Mouse (Mus musculus) naive thymus-derived CD4-positive, alpha-beta T cell, adult 2 months (primary cell): ENCODE measurements around the gene Olfr56.

Experiments
- DNase-seq: peaks from one replicate; pipeline ENCODE4 v3.0.0-alpha.2; 2011; ENCODE audit warnings: low read depth

Olfr56 gene

DNA sequence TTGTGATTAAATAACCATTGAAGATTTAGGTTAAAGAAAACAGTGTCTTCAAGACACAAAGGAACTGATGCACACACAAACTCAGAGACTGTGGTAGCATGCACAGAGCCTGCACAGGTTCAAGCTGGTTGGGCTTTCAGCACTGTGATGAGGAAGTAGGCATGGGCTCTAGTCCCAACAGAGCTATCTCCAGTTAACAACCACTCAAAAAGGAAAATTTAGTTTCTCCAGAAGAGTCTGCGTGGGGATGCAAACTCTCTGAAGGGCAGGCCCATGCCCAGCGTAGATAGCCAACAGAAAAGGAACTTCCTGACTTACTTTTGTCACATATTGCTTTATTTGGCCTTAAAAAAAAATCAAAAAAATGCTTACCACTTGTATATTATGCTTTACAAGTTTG, 114.1 kb downstream of the Olfr56 start:
- peak; percentile 56 for DNase-seq

DNA sequence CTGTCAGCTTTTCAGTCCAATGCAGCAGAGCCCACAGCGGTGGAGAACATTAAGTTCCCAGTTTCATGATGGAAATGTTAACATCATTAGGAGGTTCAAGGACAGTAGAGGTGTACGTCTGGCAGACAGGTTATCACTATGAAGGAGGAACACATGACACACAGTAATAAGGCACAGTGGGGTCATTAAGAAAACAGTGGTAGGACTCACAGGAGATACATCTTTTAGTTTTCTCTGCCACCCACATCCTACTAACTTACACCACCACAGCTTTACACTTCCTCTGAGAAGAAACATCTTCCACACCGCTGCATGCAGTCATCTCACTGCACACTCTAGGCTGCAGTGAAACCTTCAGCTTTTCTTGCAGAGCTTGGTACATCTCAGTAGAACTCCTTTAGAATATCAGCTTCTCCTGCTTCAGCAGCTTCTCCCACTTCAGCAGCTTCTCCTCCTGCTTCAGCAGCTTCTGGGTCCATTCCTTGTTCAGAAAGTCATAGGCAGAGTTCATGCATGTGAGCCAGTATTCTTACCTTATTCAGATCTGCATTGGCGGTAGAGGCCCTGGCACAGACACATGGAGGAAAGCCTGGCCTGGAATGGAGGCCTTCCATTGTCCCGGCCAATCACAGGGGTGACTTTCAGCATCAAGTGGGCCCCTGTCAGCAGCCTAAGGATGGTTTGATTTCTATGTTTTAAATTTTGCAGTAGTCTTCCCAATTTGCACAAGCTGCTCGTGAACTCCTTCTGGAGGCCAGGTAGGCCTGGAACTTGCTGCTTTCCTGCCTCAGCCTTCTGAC, 115.4 kb downstream of the Olfr56 start:
- peak; percentile 85 for DNase-seq

DNA sequence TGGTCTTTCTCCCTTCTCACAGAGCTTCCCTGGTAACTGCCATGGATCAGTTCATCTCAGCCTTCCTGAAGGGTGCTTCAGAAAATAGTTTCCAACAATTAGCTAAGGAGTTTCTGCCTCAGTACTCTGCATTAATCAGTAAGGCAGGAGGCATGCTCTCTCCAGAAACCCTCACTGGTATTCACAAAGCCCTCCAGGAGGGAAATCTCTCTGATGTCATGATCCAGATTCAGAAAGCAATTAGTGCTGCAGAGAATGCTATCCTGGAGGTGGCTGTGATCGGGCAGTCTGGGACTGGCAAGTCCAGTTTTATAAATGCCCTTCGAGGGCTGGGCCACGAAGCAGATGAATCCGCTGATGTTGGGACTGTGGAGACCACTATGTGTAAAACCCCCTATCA, 116.7 kb downstream of the Olfr56 start:
- no peak for DNase-seq

DNA sequence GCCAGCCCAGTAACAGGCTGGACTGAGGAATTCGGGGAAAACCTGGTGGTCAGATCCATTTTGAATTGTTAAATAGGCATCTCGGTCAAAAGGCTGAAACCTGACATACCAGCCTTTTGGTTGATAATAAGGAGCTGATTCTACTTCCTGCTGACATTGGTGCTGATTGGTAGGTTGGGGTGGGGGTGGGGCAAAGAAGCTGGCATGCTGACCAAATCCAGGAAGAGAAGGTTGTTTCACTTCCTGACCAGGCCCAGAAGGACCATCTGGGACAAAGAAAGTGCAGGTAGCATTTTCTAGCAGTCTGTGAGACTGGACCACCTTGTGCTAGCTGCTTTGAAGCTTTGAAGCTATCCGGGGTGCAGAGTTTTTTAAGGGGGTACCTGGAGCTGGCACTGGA, 121.7 kb downstream of the Olfr56 start:
- peak; percentile 60 for DNase-seq

- peak; percentile 54 for DNase-seq
Measured at GRCm38 (mm10) chr11:49101500-49101899, 122.8 kb downstream of the Olfr56 start.

DNA sequence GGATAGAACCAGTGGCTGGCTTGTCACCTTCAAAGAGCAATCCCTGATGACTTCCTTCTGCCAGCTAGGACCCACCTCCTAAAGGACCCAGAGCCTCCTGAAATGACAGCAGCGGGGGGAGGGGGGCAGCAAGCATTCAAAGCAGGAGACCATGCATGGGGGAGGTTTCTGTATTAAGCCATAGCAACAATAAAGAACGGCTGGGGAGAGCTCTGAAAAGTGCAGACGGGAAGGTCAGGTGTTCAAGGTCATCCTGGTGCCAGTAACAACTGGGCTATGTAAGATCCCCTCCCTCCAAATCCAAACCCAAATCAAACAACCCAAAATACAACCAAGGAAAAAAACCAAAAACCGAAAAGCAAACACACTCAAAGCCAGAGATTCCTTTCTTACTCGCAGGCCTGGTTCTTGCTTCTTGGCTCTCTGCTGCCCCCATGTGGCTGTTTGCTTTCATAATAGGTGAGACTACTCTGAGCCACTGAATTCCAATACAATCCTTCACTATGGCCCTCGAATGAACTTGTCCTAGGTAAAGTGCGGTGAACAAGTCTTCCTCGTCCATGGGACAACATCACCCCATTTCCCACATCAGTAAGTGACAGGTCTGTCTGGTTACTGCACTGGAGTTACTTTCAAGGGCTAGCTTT, 124.5 kb downstream of the Olfr56 start:
- DNase-seq = peak; percentile 95

DNA sequence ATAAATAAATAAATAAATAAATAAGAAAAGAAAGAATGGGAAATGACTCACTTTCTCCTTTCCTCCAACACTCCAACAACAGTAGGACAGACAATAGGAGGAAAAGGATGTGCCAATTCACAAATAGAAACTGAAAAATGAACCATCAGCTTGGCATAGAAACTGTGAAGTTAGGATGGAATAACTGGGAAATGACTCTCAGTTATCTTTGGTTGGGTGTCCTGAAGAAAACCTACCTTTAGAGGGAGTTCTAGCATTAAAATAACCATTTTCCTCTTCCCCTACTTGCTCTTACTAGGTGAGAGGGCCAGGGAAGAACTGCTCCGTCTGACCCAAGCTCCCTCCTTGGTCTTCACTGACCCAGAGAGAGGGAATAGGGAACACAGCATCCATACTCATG, 127.1 kb downstream of the Olfr56 start:
- no peak for DNase-seq

- DNase-seq = no peak
Measured at GRCm38 (mm10) chr11:49107650-49108537, 129.2 kb downstream of the Olfr56 start.

GRCm38 (mm10) chr11:49108833-49109232, 130.1 kb downstream of the Olfr56 start:
- DNase-seq = peak; percentile 80

- no peak for DNase-seq
Measured at GRCm38 (mm10) chr11:49111000-49111399, 132.3 kb downstream of the Olfr56 start.

DNA sequence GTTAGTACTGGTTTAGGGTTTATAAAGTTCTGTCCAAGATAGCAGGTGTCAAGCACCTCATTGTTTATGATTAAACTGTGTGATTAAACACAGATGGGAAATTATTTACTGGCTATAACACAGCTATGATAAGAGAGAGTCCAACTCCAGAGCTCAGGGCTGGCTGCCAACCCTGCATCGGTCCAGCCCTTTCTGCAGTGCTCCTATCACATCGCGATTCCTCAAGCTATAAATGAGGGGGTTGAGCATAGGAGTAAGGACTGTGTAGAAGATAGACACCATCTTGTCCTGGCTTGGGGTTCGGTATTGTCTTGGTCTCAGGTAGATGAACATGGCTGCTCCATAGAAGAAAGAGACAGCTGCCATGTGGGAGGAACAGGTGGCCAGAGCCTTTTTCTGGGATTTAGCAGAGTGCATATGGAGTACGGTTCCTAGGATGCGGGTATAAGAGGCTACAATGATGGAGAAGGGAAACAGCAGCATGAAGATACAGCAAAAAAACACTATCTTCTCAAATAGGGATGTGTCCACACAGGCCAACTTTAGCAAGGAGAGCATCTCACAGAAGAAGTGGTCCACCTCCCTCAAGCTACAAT, 134.0 kb downstream of the Olfr56 start:
- no peak for DNase-seq

DNA sequence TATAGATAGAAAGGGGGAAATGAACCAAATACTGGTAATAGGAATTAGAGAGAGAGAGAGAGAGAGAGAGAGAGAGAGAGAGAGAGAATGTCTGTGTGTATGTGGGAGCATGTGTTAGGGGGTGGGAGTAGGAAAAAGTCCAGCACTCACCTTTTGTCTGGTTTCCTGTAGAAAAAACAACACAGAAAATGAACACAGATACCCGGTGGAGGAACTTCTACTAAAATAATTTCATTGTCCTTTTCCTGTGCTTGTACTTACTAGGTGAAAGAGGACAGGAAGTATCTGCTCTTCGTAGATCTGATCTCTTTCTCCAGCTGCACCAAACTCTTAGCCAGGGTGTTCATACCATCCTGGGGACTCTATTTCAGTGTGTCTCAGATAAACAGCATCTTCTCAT, 135.5 kb downstream of the Olfr56 start:
- DNase-seq = no peak

DNA sequence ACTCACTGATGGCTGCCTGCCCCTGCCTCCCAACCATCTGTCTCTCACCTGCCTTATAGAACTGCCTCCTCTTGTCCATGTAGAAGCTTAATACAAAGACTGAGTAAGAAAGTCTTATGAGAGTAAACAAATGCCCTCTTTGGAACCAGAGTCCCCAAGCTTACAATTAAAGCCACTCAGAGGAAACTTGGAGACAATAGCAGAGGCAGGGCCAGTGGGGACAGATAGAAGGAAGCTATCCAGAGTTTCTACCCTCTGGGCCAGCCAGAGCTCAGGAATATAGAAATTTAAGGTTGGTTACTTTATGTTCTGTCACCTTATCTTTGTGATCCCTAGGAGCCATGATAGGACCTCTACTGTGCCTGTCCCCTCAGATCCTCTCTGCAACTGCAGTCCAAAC, 136.1 kb downstream of the Olfr56 start, which contains the start of gene Olfr1396:
Gene Olfr1396, minus strand, starts transcription at position 101 of the 400 bp plus-strand sequence.
- no peak for DNase-seq

GRCm38 (mm10) chr11:49119635-49120034, 140.9 kb downstream of the Olfr56 start:
- DNase-seq = no peak

DNA sequence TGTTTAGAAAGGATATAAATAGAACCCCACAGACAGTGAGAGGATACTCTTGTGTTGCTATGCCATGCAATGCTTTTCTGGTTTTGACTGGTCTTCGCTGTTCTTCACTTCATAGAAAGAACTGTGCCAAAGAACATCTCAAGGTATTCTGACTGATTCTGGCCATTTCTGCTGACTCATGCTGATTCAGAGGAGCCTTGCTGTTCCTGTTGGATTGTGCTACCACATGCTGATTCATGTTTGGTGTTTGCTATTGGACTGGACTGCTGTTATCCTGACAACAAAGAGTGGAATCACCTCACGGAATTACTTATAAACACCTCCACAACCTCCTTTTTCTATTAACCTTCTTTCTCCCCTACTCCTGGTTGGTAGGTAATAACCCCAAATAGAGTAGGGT, 145.5 kb downstream of the Olfr56 start:
- DNase-seq = no peak

DNA sequence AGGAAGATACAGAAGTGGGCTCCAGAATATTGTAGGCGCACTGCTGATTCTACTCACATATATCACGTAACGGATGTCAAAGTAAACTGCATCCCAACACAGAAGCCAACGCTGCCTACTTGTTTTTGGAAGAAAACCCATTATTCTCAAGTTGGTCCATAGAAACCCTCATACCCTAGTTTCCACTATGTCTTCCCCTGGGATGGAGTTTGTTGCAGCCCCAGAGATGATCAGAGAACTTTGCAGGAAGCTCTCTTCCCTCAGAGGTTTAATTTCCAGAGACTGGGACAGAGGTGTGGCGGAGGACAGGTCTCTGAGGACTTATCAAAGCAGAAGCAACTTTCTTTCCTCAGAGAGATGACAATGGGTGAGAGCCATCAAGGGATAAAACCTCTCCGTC, 163.3 kb downstream of the Olfr56 start, which contains the start of gene Olfr1395:
Gene Olfr1395, plus strand, starts transcription at position 301 of the 400 bp plus-strand sequence.
- no peak for DNase-seq

DNA sequence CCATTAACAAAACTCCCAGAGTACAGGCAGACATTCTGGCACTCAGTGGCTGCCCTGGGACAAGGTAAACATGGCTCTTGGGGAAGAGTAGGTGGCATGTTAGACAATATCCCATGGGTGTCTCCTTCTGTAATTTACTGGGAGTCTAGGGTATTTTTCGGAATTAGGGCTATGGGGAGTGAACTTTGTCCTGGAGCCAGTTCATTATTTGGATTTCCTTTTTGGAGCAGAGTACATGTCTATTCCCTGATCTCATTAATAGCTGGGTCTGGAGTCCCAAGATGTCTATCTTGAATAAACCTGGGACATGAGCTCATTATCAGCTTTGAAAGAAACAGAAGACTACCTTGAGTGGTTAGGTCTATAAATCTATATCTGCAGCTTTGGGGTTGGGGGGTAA, 175.4 kb downstream of the Olfr56 start, which contains the start of gene Olfr1394:
Gene Olfr1394, plus strand, starts transcription at position 301 of the 400 bp plus-strand sequence.
- no peak for DNase-seq

- no peak for DNase-seq
Measured at GRCm38 (mm10) chr11:49156821-49157814, 178.4 kb downstream of the Olfr56 start.

DNA sequence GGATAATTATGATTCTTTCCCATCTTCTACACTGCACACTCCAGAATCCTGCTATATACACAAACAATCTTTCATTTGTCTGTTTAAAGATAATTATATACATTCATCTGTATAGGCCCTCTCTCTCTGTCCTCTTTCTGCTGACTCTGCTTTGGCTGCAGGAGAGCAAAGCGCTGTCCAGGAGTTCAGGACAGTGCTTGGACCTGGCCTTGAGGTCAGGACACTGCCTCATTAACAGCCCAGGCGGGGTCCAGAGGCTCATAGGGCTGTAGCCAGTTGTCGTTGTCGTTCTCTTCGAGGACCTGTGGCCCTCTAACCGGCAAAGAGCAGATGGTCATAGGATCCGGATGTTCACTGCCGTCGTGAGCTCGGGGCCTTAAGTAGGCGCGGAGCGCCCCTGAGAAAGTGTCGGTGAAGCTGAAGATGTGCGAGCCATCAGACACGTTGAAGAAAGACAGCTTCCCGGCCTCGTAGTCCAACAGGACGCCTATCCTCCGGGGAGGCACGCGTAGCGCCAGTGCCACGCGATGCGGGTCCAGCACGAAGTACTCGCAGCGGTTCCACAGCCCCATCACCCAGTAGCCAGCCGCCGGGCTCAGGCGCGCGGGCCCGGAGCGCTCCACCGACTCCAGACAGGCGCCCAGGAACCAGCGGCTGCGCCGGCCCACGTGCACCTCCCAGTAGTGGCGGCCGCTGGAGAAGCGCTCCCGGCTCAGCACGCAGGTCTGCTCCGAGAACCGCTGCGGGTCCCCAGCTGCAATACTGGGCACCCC, 190.3 kb downstream of the Olfr56 start:
- no peak for DNase-seq

- no peak for DNase-seq
Measured at GRCm38 (mm10) chr11:49170576-49170975, 191.9 kb downstream of the Olfr56 start.
